Comparison of ENCODE assay signal across 8 mouse cellular contexts in the genomic region with DNA sequence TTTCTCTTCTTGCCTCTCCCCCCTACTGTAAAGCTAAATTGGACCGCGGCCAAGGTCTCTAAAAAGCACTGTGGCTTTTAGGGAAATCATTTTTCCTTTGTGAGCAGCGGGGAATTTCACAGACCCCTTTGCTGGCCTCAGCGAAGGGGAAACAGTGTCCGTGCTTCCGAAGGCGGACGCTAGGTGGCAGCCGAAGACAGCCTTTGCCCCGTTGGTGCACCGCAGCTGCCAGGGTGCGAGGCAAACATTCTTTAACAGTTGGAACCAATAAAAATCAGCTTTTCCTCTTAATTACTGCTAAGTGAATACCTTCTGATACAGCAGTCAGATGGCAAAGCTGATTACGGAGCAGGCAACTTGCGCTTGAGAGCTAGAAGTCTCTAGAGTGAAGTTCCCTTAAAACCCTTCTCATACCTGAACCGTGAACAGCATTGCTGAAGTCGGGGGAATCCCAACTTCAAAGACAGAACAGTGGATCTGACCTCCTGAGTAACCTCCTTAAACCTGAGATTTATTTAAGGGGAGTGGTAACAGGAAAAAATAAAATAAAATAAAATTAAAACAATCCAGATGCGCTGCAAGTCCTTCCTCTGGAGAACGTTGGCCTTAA.
A peak's percentile ranks its signal among the peaks of the same experiment; 100 is the strongest.
DNase-seq lines count a peak whose midpoint lies in the region; ATAC-seq and TF ChIP-seq lines count a peak whose summit lies in the region.

No protein-coding gene starts in this region.

- H3K4me1 ChIP-seq in ES-E14 (ENCODE audit: control insufficient read depth in 2 of 2, insufficient read depth in 2 of 2, low read length in 2 of 2, poor library complexity in 1 of 2), result no peaks in the 10 kb centered on the region
- H3K4me1 ChIP-seq in bone marrow macrophage, adult 2 months (ENCODE audit: control insufficient read depth, insufficient read depth, low read length), result no peaks in the 10 kb centered on the region
- peaks cover 4% of the 10 kb centered on the region; the same call in 1 of the 2 replicates for H3K4me1 ChIP-seq in embryonic facial prominence, embryonic 14.5 days (ENCODE audit: control insufficient read depth, insufficient read depth, low read length)
- H3K4me1 ChIP-seq in liver, embryonic 13.5 days (replicated peaks), result no peaks in the 10 kb centered on the region
- peaks cover 5% of the 10 kb centered on the region for H3K4me1 ChIP-seq in olfactory bulb, adult 2 months (ENCODE audit: control insufficient read depth, insufficient read depth, low read length)

- in situ Hi-C loops in ES-E14 (cut with MboI; ENCODE audit: low sequenced_read_pairs in 2 of 2, unreplicated experiment in 2 of 2), result no loop called here

- H3K27me3 ChIP-seq in embryonic facial prominence, embryonic 14.5 days (replicated peaks; ENCODE audit: control insufficient read depth, insufficient read depth, low read length), result peaks cover 9% of the 10 kb centered on the region; the same call in 1 of the 2 replicates
- H3K27me3 ChIP-seq in liver, embryonic 13.5 days, result no peaks in the 10 kb centered on the region

- peak; percentile 29 for DNase-seq in ES-E14 (ENCODE audit: low read depth, low spot score)
- peak; percentile 80 for DNase-seq in embryonic facial prominence, embryonic 14.5 days (ENCODE audit: low spot score)
- DNase-seq in heart, postnatal 10 days, result peak; percentile 54 to 69
- peak; percentile 18 to 81 for DNase-seq in kidney, postnatal 36 days
- DNase-seq in liver, embryonic 13.5 days, result no peak
- no peak for DNase-seq in natural killer cell, adult 2 months (ENCODE audit: low spot score in 2 of 2)

- H3K36me3 ChIP-seq in ES-E14 (ENCODE audit: control insufficient read depth, insufficient read depth, low read length, poor library complexity, severe bottlenecking), result no peaks in the 10 kb centered on the region
- H3K36me3 ChIP-seq in embryonic facial prominence, embryonic 14.5 days (ENCODE audit: control insufficient read depth, insufficient read depth, low read length), result no peaks in the 10 kb centered on the region
- no peaks in the 10 kb centered on the region for H3K36me3 ChIP-seq in liver, embryonic 13.5 days

- no peak overlapping the region for H3K4me3 ChIP-seq in ES-E14 (ENCODE audit: insufficient read depth in 1 of 2, low read depth in 1 of 2, low read length in 2 of 2, poor library complexity in 1 of 2, severe bottlenecking in 1 of 2)
- no peak overlapping the region for H3K4me3 ChIP-seq in bone marrow macrophage, adult 2 months (ENCODE audit: insufficient read depth, low read length)
- peak overlapping the region; percentile 25 for H3K4me3 ChIP-seq in embryonic facial prominence, embryonic 14.5 days (ENCODE audit: low read depth, low read length)
- no peak overlapping the region for H3K4me3 ChIP-seq in liver, embryonic 13.5 days (replicated peaks)
- H3K4me3 ChIP-seq in olfactory bulb, adult 2 months (ENCODE audit: insufficient read depth, low read depth, low read length), result peak overlapping the region; percentile 19; the same call in 1 of the 2 replicates

- WGBS in embryonic facial prominence, embryonic 14.5 days, result 6% methylated on average over 18 of the region's 18 CpGs
- 17% methylated on average over 18 of the region's 18 CpGs for WGBS in liver, embryonic 13.5 days (ENCODE audit: insufficient replicate concordance)
- WGBS in olfactory bulb, adult 2 months, result 17% methylated on average over 18 of the region's 18 CpGs

- H3K27ac ChIP-seq in ES-E14 (ENCODE audit: insufficient read depth, low read depth, low read length, poor library complexity, severe bottlenecking), result no peak overlapping the region
- H3K27ac ChIP-seq in bone marrow macrophage, adult 2 months (ENCODE audit: insufficient read depth, low read depth, low read length), result no peak overlapping the region
- H3K27ac ChIP-seq in embryonic facial prominence, embryonic 14.5 days (replicated peaks; ENCODE audit: low read depth, low read length), result no peak overlapping the region
- H3K27ac ChIP-seq in liver, embryonic 13.5 days, result no peak overlapping the region
- H3K27ac ChIP-seq in olfactory bulb, adult 2 months (ENCODE audit: insufficient read depth, low read depth, low read length), result no peak overlapping the region

- no peak for TF ChIP-seq POLR2A in bone marrow macrophage, adult 2 months (IDR thresholded peaks at IDR 0.05; ENCODE audit: borderline replicate concordance, low read depth, low read length)
- TF ChIP-seq POLR2A in olfactory bulb, adult 2 months (IDR thresholded peaks at IDR 0.05; ENCODE audit: insufficient read depth, low read depth, low read length), result no peak

- 0 out of 2 replicates have a peak, but pooled peaks have one; percentile 70 for ATAC-seq in embryonic facial prominence, embryonic 14.5 days (ENCODE audit: low read depth)
- ATAC-seq in liver, embryonic 13.5 days (ENCODE audit: low read depth), result no peak

- intact Hi-C loops in heart, postnatal 10 days (cut with DNase I), result loop anchor here (5.0 to 10.0 kb wide), 4 partner anchors 352 to 1929 kb away; no protein-coding TSS in a partner anchor

- TF ChIP-seq CTCF in bone marrow macrophage, adult 2 months (IDR thresholded peaks at IDR 0.05; ENCODE audit: low read depth, low read length), result peak; percentile 88
- TF ChIP-seq CTCF in olfactory bulb, adult 2 months (IDR thresholded peaks at IDR 0.05; ENCODE audit: insufficient read depth, low read depth, low read length), result peak; percentile 95

- peak overlapping the region; percentile 60 for H3K4me2 ChIP-seq in embryonic facial prominence, embryonic 14.5 days (ENCODE audit: low read depth, low read length)
- peak overlapping the region; percentile 21; the same call in 1 of the 2 replicates for H3K4me2 ChIP-seq in liver, embryonic 13.5 days

- H3K9ac ChIP-seq in ES-E14 (ENCODE audit: insufficient read depth, low read depth, low read length, poor library complexity, severe bottlenecking), result no peak overlapping the region
- H3K9ac ChIP-seq in embryonic facial prominence, embryonic 14.5 days (ENCODE audit: low read depth, low read length), result peak overlapping the region; percentile 43; the same call in 1 of the 2 replicates
- H3K9ac ChIP-seq in liver, embryonic 13.5 days, result no peak overlapping the region

- H3K9me3 ChIP-seq in ES-E14 (ENCODE audit: control insufficient read depth, insufficient read depth, low read depth, low read length), result no peaks in the 10 kb centered on the region
- H3K9me3 ChIP-seq in embryonic facial prominence, embryonic 14.5 days (ENCODE audit: control insufficient read depth, low read length), result no peaks in the 10 kb centered on the region
- no peaks in the 10 kb centered on the region for H3K9me3 ChIP-seq in liver, embryonic 13.5 days (replicated peaks)

TF ChIP-seq in ES-E14, 5 proteins besides CTCF, POLR2A, EP300 and RAD21:
- TF ChIP-seq ZC3H11A (IDR thresholded peaks at IDR 0.05; ENCODE audit: borderline replicate concordance, low read depth, low read length), result peak; percentile 76
- no peak for TF ChIP-seq HCFC1 (IDR thresholded peaks at IDR 0.05; ENCODE audit: borderline replicate concordance, insufficient read depth, low read length)

Comparison
In these comparisons a context has a peak if more than half of its experiments do, and no peak if none do; other contexts are left out.
1. DNase-seq: peak in ES-E14 (single experiment), embryonic facial prominence, embryonic 14.5 days (single experiment), heart, postnatal 10 days (2 of 2) and kidney, postnatal 36 days (2 of 2); none in liver, embryonic 13.5 days (single experiment) and natural killer cell, adult 2 months (0 of 2).
2. H3K4me3 ChIP-seq: peak in embryonic facial prominence, embryonic 14.5 days (single experiment) and olfactory bulb, adult 2 months (single experiment); none in ES-E14 (0 of 2), bone marrow macrophage, adult 2 months (single experiment) and liver, embryonic 13.5 days (single experiment).